8 mouse cellular contexts compared by ENCODE assay signal in the genomic region with DNA sequence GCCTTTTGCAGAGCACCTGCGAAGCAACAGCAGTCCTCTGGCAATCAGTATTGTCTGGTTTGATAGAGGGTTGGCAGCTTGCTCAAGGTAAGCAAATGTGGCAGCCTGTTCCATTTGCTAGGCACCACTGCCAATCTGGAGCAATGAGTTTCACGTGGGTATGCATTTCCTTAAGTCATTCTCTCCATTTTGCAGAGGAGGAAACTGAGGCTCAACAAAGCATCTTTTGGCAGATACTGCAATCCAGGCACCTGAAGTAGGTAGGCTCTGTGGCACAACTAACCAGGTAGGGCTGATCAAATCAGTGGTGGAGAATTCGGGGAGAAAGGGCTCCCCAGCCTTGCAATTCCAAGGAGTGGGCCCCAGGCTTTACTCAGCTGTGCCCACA. TPM values are rescaled to one million over a fixed set of nuclear protein-coding genes. Genes with fewer than 3 reads are reported as not detected.
DNase-seq lines count a peak whose midpoint lies in the region; ATAC-seq and TF ChIP-seq lines count a peak whose summit lies in the region.

A gene (plus strand): TSS at position 50 of the 388 bp plus-strand sequence.

- H3K4me3 ChIP-seq in lung, postnatal 0 days (ENCODE audit: low read depth, low read length): peak within 1 kb of the TSS; percentile 79
- peak within 1 kb of the TSS; percentile 78 for H3K4me3 ChIP-seq in intestine, postnatal 0 days (ENCODE audit: low read depth, low read length)
- H3K4me3 ChIP-seq in midbrain, embryonic 14.5 days (replicated peaks; ENCODE audit: low read depth, low read length): peak within 1 kb of the TSS; percentile 55

- H3K4me1 ChIP-seq in lung, postnatal 0 days (ENCODE audit: insufficient read depth, low read depth, low read length): peaks cover 14% of the 10 kb centered on the region
- peaks cover 3% of the 10 kb centered on the region; the same call in 1 of the 2 replicates for H3K4me1 ChIP-seq in intestine, postnatal 0 days (replicated peaks; ENCODE audit: control insufficient read depth, insufficient read depth, low read length)
- H3K4me1 ChIP-seq in midbrain, embryonic 14.5 days (ENCODE audit: control insufficient read depth, insufficient read depth, low read length): peaks cover 8% of the 10 kb centered on the region

- no peak; the same call in 1 of the 2 replicates for TF ChIP-seq CTCF in lung, postnatal 0 days (IDR thresholded peaks at IDR 0.05)
- no peak; the same call in 1 of the 2 replicates for TF ChIP-seq CTCF in intestine, postnatal 0 days (IDR thresholded peaks at IDR 0.05; ENCODE audit: low read depth)

- no peaks in the 10 kb centered on the region for H3K36me3 ChIP-seq in lung, postnatal 0 days (ENCODE audit: insufficient read depth, low read length)
- H3K36me3 ChIP-seq in intestine, postnatal 0 days (ENCODE audit: control insufficient read depth, insufficient read depth): no peaks in the 10 kb centered on the region
- H3K36me3 ChIP-seq in midbrain, embryonic 14.5 days (ENCODE audit: control insufficient read depth, insufficient read depth, low read length): no peaks in the 10 kb centered on the region

- WGBS in lung, postnatal 0 days: 29% methylated on average over 3 of the region's 3 CpGs
- WGBS in intestine, postnatal 0 days: 34% methylated on average over 3 of the region's 3 CpGs
- WGBS in midbrain, embryonic 14.5 days: 23% methylated on average over 3 of the region's 3 CpGs

- ATAC-seq in lung, postnatal 0 days: no peak
- no peak for ATAC-seq in intestine, postnatal 0 days
- no peak for ATAC-seq in midbrain, embryonic 14.5 days (ENCODE audit: low FRiP score, low TSS enrichment)

- H3K4me2 ChIP-seq in lung, postnatal 0 days (replicated peaks; ENCODE audit: low read depth, low read length): peak within 1 kb of the TSS; percentile 99
- H3K4me2 ChIP-seq in intestine, postnatal 0 days (replicated peaks; ENCODE audit: low read depth): peak within 1 kb of the TSS; percentile 99
- H3K4me2 ChIP-seq in midbrain, embryonic 14.5 days (ENCODE audit: low read length): peak within 1 kb of the TSS; percentile 74

- no peak for DNase-seq in adrenal gland, postnatal 14 days
- DNase-seq in adrenal gland, postnatal 36 days: no peak
- no peak for DNase-seq in lung, postnatal 0 days (ENCODE audit: low spot score)
- no peak for DNase-seq in lung, adult 18-20 months
- DNase-seq in midbrain, embryonic 14.5 days: no peak
- DNase-seq in cerebellum, postnatal 25 days: no peak
- no peak for DNase-seq in c-Kit-positive CD71-positive TER-119-positive erythroid progenitor cells, embryonic 14.5 days (ENCODE audit: low spot score)

- TF ChIP-seq EP300 in lung, postnatal 0 days (IDR thresholded peaks at IDR 0.05): no peak

- H3K9ac ChIP-seq in lung, postnatal 0 days (replicated peaks; ENCODE audit: low read depth): peak within 1 kb of the TSS; percentile 76
- H3K9ac ChIP-seq in intestine, postnatal 0 days (ENCODE audit: low read depth, low read length): peak within 1 kb of the TSS; percentile 48
- H3K9ac ChIP-seq in midbrain, embryonic 14.5 days (replicated peaks; ENCODE audit: low read length): peak within 1 kb of the TSS; percentile 66

- no peaks in the 10 kb centered on the region for H3K9me3 ChIP-seq in lung, postnatal 0 days (ENCODE audit: low read length)
- no peaks in the 10 kb centered on the region for H3K9me3 ChIP-seq in intestine, postnatal 0 days (ENCODE audit: control insufficient read depth)
- no peaks in the 10 kb centered on the region for H3K9me3 ChIP-seq in midbrain, embryonic 14.5 days (ENCODE audit: control insufficient read depth, low read length)

- no peaks in the 10 kb centered on the region for H3K27me3 ChIP-seq in lung, postnatal 0 days (replicated peaks; ENCODE audit: insufficient read depth, low read length)
- H3K27me3 ChIP-seq in intestine, postnatal 0 days (replicated peaks; ENCODE audit: control insufficient read depth, insufficient read depth, low read length): 0 out of 2 replicates have a peak, but pooled peaks cover 3% of the 10 kb centered on the region
- H3K27me3 ChIP-seq in midbrain, embryonic 14.5 days (ENCODE audit: control insufficient read depth, insufficient read depth, low read length): no peaks in the 10 kb centered on the region

- peak within 1 kb of the TSS; percentile 89 for H3K27ac ChIP-seq in lung, postnatal 0 days (ENCODE audit: low read length)
- peak within 1 kb of the TSS; percentile 81 for H3K27ac ChIP-seq in intestine, postnatal 0 days (ENCODE audit: low read depth, low read length)
- peak within 1 kb of the TSS; percentile 86 for H3K27ac ChIP-seq in midbrain, embryonic 14.5 days (replicated peaks; ENCODE audit: low read depth, low read length)

RNA-seq across cellular contexts. Expression of the gene that starts here (rescaled TPM):
- total RNA-seq in adrenal gland, postnatal 14 days (2021): 9.4 and 10.3 TPM in 2 replicates
- 10 to 100 TPM in 1 of 2 experiments, 1 to 10 TPM in 1; 6.5 to 16.9 TPM for total RNA-seq in adrenal gland, postnatal 36 days (2021)
- 17.3 and 19.1 TPM in 2 replicates for polyA plus RNA-seq in lung, postnatal 0 days (2015; fragmentation: Nextera tagmentation; extraction: Ambion mirVana)
- 4.9 and 5.8 TPM in 2 replicates for polyA plus RNA-seq in intestine, postnatal 0 days (2015; fragmentation: Nextera tagmentation; extraction: Ambion mirVana)
- polyA plus RNA-seq in midbrain, embryonic 14.5 days (2014; fragmentation: Nextera tagmentation; extraction: Ambion mirVana): 18.4 and 26.4 TPM in 2 replicates
